Mouse (Mus musculus) CH12.LX (cell line): ENCODE data around the gene Ephb3. TPM values are rescaled to one million over a fixed set of nuclear protein-coding genes. Genes with fewer than 3 reads are reported as not detected.

Experiments used
- DNase-seq: peaks from one replicate; pipeline ENCODE4 v3.0.0-alpha.2; 2013; ENCODE audit errors: extremely low read depth
- H3K27ac ChIP-seq: 2 replicates; pipeline ENCODE4 v1.5.1; 2012; ENCODE audit warnings: low read depth, mild to moderate bottlenecking, control low read depth, moderate library complexity; ENCODE audit not compliant: insufficient read depth
- H3K27me3 ChIP-seq: replicated peaks from 2 replicates; pipeline ENCODE3; 2012; ENCODE audit warnings: inconsistent platforms
- H3K36me3 ChIP-seq, 2 experiments: replicated peaks in 1 of 2; 2 replicates each; pipeline versions ENCODE3 to v1.6.1; 2012; ENCODE audit warnings: inconsistent platforms in 1 of 2, low read length in 1 of 2, mild to moderate bottlenecking in 1 of 2, mixed read lengths in 1 of 2, moderate library complexity in 1 of 2; ENCODE audit not compliant: control insufficient read depth in 1 of 2, insufficient read depth in 1 of 2
- H3K4me1 ChIP-seq, 2 experiments: 2 replicates each; pipeline ENCODE4 v1.6.1; 2012; ENCODE audit warnings: inconsistent platforms in 1 of 2, moderate library complexity in 1 of 2; ENCODE audit not compliant: insufficient read depth in 2 of 2, control insufficient read depth in 1 of 2
- H3K4me2 ChIP-seq: 2 replicates; pipeline ENCODE4 v1.6.1; 2012; ENCODE audit warnings: low read depth, mild to moderate bottlenecking, control low read depth; ENCODE audit not compliant: poor library complexity, insufficient read depth, severe bottlenecking
- H3K4me3 ChIP-seq, 3 experiments: fragments of 150-350 bp in 1 of 3; sonication (generic) in 1 of 3; replicated peaks in 1 of 3; 2 replicates each; pipeline versions ENCODE3 to v1.5.1; 2011 to 2012; ENCODE audit warnings: low read depth in 2 of 3, low read length in 2 of 3, mild to moderate bottlenecking in 2 of 3, moderate library complexity in 2 of 3, control low read depth in 1 of 3, improper control_type of control experiment in 1 of 3, inconsistent platforms in 1 of 3, mixed read lengths in 1 of 3; ENCODE audit not compliant: poor library complexity in 1 of 3
- H3K79me2 ChIP-seq: replicated peaks from 2 replicates; pipeline ENCODE4 v1.6.1; 2012; ENCODE audit warnings: mild to moderate bottlenecking, moderate library complexity; ENCODE audit not compliant: control insufficient read depth, poor library complexity, insufficient read depth, severe bottlenecking; ENCODE audit errors: extremely low read depth
- H3K9ac ChIP-seq: 2 replicates; pipeline ENCODE4 v1.6.1; 2012; ENCODE audit warnings: low read depth, mild to moderate bottlenecking, control low read depth, moderate library complexity; ENCODE audit not compliant: insufficient read depth
- H3K9me3 ChIP-seq: replicated peaks from 2 replicates; pipeline ENCODE3; 2012; ENCODE audit warnings: low read length, inconsistent platforms, mixed read lengths
- CHD1 ChIP-seq: IDR thresholded peaks from 2 replicates; pipeline ENCODE4 v1.6.1; 2012; ENCODE audit warnings: low read depth, low read length, improper control_type of control experiment, inconsistent platforms
- CHD2 ChIP-seq: IDR thresholded peaks from 2 replicates; pipeline ENCODE4 v1.6.1; 2011; ENCODE audit warnings: low read length, improper control_type of control experiment
- E2F4 ChIP-seq: IDR thresholded peaks from 2 replicates; pipeline ENCODE4 v1.6.1; 2011; ENCODE audit warnings: low read depth, low read length, improper control_type of control experiment; ENCODE audit not compliant: insufficient replicate concordance
- EP300 ChIP-seq: IDR thresholded peaks from 2 replicates; pipeline ENCODE4 v1.6.1; 2011; ENCODE audit warnings: low read length, improper control_type of control experiment
- ETS1 ChIP-seq: conservative IDR thresholded peaks from 2 replicates; pipeline ENCODE4 v1.6.1; 2012; ENCODE audit warnings: low read depth, mild to moderate bottlenecking, inconsistent platforms, low read length, improper control_type of control experiment, moderate library complexity
- GABPA ChIP-seq: IDR thresholded peaks from 2 replicates; pipeline ENCODE4 v1.6.1; 2012; ENCODE audit warnings: low read depth, low read length, improper control_type of control experiment, inconsistent platforms; ENCODE audit not compliant: insufficient replicate concordance
- HCFC1 ChIP-seq: IDR thresholded peaks from 2 replicates; pipeline ENCODE4 v1.6.1; 2012; ENCODE audit warnings: low read depth, mild to moderate bottlenecking, inconsistent platforms, low read length, improper control_type of control experiment
- JUN ChIP-seq: IDR thresholded peaks from 2 replicates; pipeline ENCODE4 v1.6.1; 2011; ENCODE audit warnings: low read depth, mild to moderate bottlenecking, low read length, improper control_type of control experiment, moderate library complexity; ENCODE audit not compliant: insufficient read depth
- JUND ChIP-seq: conservative IDR thresholded peaks from 2 replicates; pipeline ENCODE4 v1.6.1; 2011; ENCODE audit warnings: low read depth, low read length, improper control_type of control experiment
- KAT2A ChIP-seq: IDR thresholded peaks from 2 replicates; pipeline ENCODE4 v1.6.1; 2012; ENCODE audit warnings: low read length, improper control_type of control experiment, inconsistent platforms; ENCODE audit not compliant: insufficient replicate concordance
- MAX ChIP-seq: IDR thresholded peaks from 2 replicates; pipeline ENCODE4 v1.6.1; 2011; ENCODE audit warnings: low read length, improper control_type of control experiment
- MAZ ChIP-seq: IDR thresholded peaks from 2 replicates; pipeline ENCODE4 v1.6.1; 2012; ENCODE audit warnings: low read depth, mild to moderate bottlenecking, inconsistent platforms, low read length, improper control_type of control experiment, moderate library complexity
- MEF2A ChIP-seq: IDR thresholded peaks from 2 replicates; pipeline ENCODE4 v1.6.1; 2014; ENCODE audit warnings: low read depth, mild to moderate bottlenecking, inconsistent platforms, low read length, improper control_type of control experiment, borderline replicate concordance
- MXI1 ChIP-seq: IDR thresholded peaks from 2 replicates; pipeline ENCODE4 v1.6.1; 2011; ENCODE audit warnings: mild to moderate bottlenecking, low read depth, low read length, improper control_type of control experiment
- PAX5 ChIP-seq: IDR thresholded peaks from 2 replicates; pipeline ENCODE4 v1.6.1; 2012; ENCODE audit warnings: low read length, inconsistent platforms, mixed read lengths
- POLR2AphosphoS2 ChIP-seq: IDR thresholded peaks from 2 replicates; pipeline ENCODE4 v1.6.1; 2011; ENCODE audit warnings: low read depth, low read length, improper control_type of control experiment
- RCOR1 ChIP-seq: conservative IDR thresholded peaks from 2 replicates; pipeline ENCODE4 v1.6.1; 2012; ENCODE audit warnings: low read depth, mild to moderate bottlenecking, inconsistent platforms, low read length, improper control_type of control experiment
- SIN3A ChIP-seq: IDR thresholded peaks from 2 replicates; pipeline ENCODE4 v1.6.1; 2012; ENCODE audit warnings: low read length, improper control_type of control experiment, inconsistent platforms
- TBP ChIP-seq: conservative IDR thresholded peaks from 2 replicates; pipeline ENCODE4 v1.6.1; 2011; ENCODE audit warnings: low read depth, low read length, improper control_type of control experiment
- ZC3H11A ChIP-seq: IDR thresholded peaks from 2 replicates; pipeline ENCODE4 v1.6.1; 2012; ENCODE audit warnings: low read depth, mild to moderate bottlenecking, inconsistent platforms, low read length, improper control_type of control experiment
- ZKSCAN1 ChIP-seq: IDR thresholded peaks from 2 replicates; pipeline ENCODE4 v1.6.1; 2012; ENCODE audit warnings: low read depth, inconsistent platforms, low read length, improper control_type of control experiment, borderline replicate concordance
- ZMIZ1 ChIP-seq: IDR thresholded peaks from 2 replicates; pipeline ENCODE4 v1.6.1; 2012; ENCODE audit warnings: low read depth, mild to moderate bottlenecking, inconsistent platforms, low read length, improper control_type of control experiment
- ZNF384 ChIP-seq: IDR thresholded peaks from 2 replicates; pipeline ENCODE4 v1.6.1; 2012; ENCODE audit warnings: low read depth, low read length, improper control_type of control experiment, inconsistent platforms
- dilution Hi-C: fragments of 300-500 bp; cut with MboI; formaldehyde crosslinking; loops from 2 replicates; pipeline ENCODE4 v1.14.3; 2020; ENCODE audit warnings: low sequenced_read_pairs; ENCODE audit not compliant: extremely low pct_unique_long_range_greater_than_20kb, extremely low pct_ligation_motif_present
- in situ Hi-C: fragments of 300-500 bp; cut with MboI; formaldehyde crosslinking; loops from 3 replicates; pipeline ENCODE4 v1.14.3; 2019; ENCODE audit warnings: low sequenced_read_pairs, low pct_ligation_motif_present, low pct_unique_long_range_greater_than_20kb, mixed read lengths
- polyA plus RNA-seq: library from polyadenylated mRNA; unstranded; fragments of >175 nt; gene quantifications from 2 replicates; pipeline ENCODE4 v1.2.1, GENCODE M21; 2012; ENCODE audit warnings: low read depth; ENCODE audit not compliant: insufficient read length
- total RNA-seq, 2 experiments: library from RNA; depleted of rRNA; stranded (reverse); fragments of 300-350 nt in 1 of 2; fragments of >200 nt in 1 of 2; gene quantifications; 2 replicates each; pipeline ENCODE4 v1.2.3; 2012 to 2014

The Ephb3 gene
- total and polyA plus RNA-seq, 3 experiments, result not detected

- Histone ChIP-seq H3K27me3 (peaks cover 2% of the 10 kb centered on the region), H3K4me2 (no peak overlapping the region), H3K4me1 (peaks cover 0 to 11% of the 10 kb centered on the region in 2 experiments; a peak in 3 of 4 replicates), H3K36me3 (no peaks in the 10 kb centered on the region), H3K9me3 (peaks cover 7% of the 10 kb centered on the region), H3K4me3 (no peak overlapping the region), H3K79me2 (no peaks in the 10 kb centered on the region), H3K9ac (no peak overlapping the region), H3K27ac (no peak overlapping the region)
- dilution Hi-C loops, result no loop called here
- DNase-seq, result no peak
- in situ Hi-C loops, result no loop called here
- TF ChIP-seq MEF2A, result no peak
- no peak for TF ChIP-seq PAX5
- no peak for TF ChIP-seq SIN3A
- no peak for TF ChIP-seq ZNF384
- no peak for TF ChIP-seq HCFC1
- TF ChIP-seq TBP, result no peak
- no peak for TF ChIP-seq MXI1
- no peak for TF ChIP-seq JUN
- no peak for TF ChIP-seq KAT2A
- no peak for TF ChIP-seq JUND
- no peak for TF ChIP-seq POLR2AphosphoS2
- no peak for TF ChIP-seq ZKSCAN1
- TF ChIP-seq, all 38 proteins: peak for 0
These were observed 735 bp downstream of the Ephb3 start for GRCm38 (mm10) chr16:21205093-21205886.

GRCm38 (mm10) chr16:21208001-21208565 is 3.5 kb downstream of the Ephb3 start:
- H3K4me3 ChIP-seq, result no peak overlapping the region
- no peak overlapping the region for H3K9ac ChIP-seq
- no peaks in the 10 kb centered on the region for H3K27me3 ChIP-seq
- dilution Hi-C loops, result no loop called here
- peaks cover 7% of the 10 kb centered on the region for H3K9me3 ChIP-seq
- no peaks in the 10 kb centered on the region for H3K79me2 ChIP-seq
- TF ChIP-seq SIN3A, result no peak
- TF ChIP-seq MAX, result no peak
- no peak for TF ChIP-seq ZMIZ1
- TF ChIP-seq ETS1, result no peak
- TF ChIP-seq MAZ, result no peak
- TF ChIP-seq ZKSCAN1, result no peak
- no peak for TF ChIP-seq MXI1
- no peak for TF ChIP-seq ZC3H11A
- TF ChIP-seq GABPA, result no peak
- TF ChIP-seq RCOR1, result no peak
- TF ChIP-seq CHD1, result no peak
- no peak for TF ChIP-seq CHD2
- no peak for TF ChIP-seq EP300
- TF ChIP-seq E2F4, result no peak
- TF ChIP-seq, all 38 proteins: peak for 0
- DNase-seq, result no peak
- H3K36me3 ChIP-seq, result no peaks in the 10 kb centered on the region
- no peak overlapping the region for H3K4me2 ChIP-seq
- H3K27ac ChIP-seq, result no peak overlapping the region
- in situ Hi-C loops, result no loop called here
- H3K4me1 ChIP-seq, result peaks cover 0 to 11% of the 10 kb centered on the region in 2 experiments; a peak in 3 of 4 replicates
